Mouse (Mus musculus): Measurements from ENCODE around the gene Mesd.

Gene Mesd

GRCm38 (mm10) chr7:83913405-83913932 is 29.2 kb downstream of the Mesd start:
- no peak for DNase-seq (ENCODE audit: low spot score in 2 of 2)

- no peak for DNase-seq (ENCODE audit: low spot score in 2 of 2)
Observed at GRCm38 (mm10) chr7:83913995-83914394, 29.7 kb downstream of the Mesd start.

GRCm38 (mm10) chr7:83914566-83914965 is 30.3 kb downstream of the Mesd start:
- peak; percentile 87 to 90 for DNase-seq (ENCODE audit: low spot score in 2 of 2)

GRCm38 (mm10) chr7:83920241-83920640 is 36.0 kb downstream of the Mesd start:
- DNase-seq (ENCODE audit: low spot score in 2 of 2): no peak

GRCm38 (mm10) chr7:83921637-83922036 is 37.4 kb downstream of the Mesd start:
- no peak for DNase-seq (ENCODE audit: low spot score in 2 of 2)

- no peak for DNase-seq (ENCODE audit: low spot score in 2 of 2)
Observed at GRCm38 (mm10) chr7:83939017-83939721, 54.9 kb downstream of the Mesd start.

GRCm38 (mm10) chr7:83940136-83940535 is 55.9 kb downstream of the Mesd start:
- DNase-seq (ENCODE audit: low spot score in 2 of 2): no peak

GRCm38 (mm10) chr7:83941701-83942101 is 57.4 kb downstream of the Mesd start:
- DNase-seq (ENCODE audit: low spot score in 2 of 2): peak; percentile 37 to 56

- DNase-seq (ENCODE audit: low spot score in 2 of 2): no peak
Observed at GRCm38 (mm10) chr7:83948743-83949142, 64.5 kb downstream of the Mesd start.

- DNase-seq (ENCODE audit: low spot score in 2 of 2): no peak
Observed at GRCm38 (mm10) chr7:83949662-83950061, 65.4 kb downstream of the Mesd start.
